Mouse (Mus musculus) adrenal gland, adult 8-10 months (tissue): Measurements from ENCODE around the gene Sgms1. TPM values are rescaled to one million over a fixed set of nuclear protein-coding genes. Genes with fewer than 3 reads are reported as not detected.
A peak's percentile ranks its signal among the peaks of the same experiment; 100 is the strongest.

Source experiments
- DNase-seq: peaks from one replicate; pipeline ENCODE4 v3.0.0; 2022
- total RNA-seq, 4 experiments: library from RNA; stranded (reverse); gene quantifications; 2 replicates each; pipeline ENCODE4 v1.2.4; 2022

The Sgms1 gene
- total RNA-seq, 4 experiments from 2014 or later, result 96.1 to 103 (median 101) TPM

DNA sequence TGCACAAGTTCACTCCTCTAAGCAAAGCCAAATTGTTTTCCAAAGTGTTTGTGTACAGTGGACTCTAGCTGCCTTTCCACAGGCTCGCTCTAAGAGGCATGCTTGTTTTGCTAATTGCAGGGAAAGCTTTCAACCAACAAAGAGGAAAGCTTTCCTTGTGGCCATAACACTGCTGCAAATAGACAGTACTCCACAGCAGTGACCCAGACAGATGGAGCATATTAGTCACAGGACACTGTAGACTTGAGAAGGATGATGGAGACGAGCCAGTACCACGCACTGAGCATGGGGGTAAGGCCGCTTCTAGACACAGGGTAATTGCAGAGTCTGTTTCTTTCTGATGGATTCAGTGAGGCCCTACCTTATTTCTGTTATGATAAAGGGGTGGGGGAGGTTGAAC lies 33.3 kb downstream of the Sgms1 start:
- DNase-seq, result no peak

DNA sequence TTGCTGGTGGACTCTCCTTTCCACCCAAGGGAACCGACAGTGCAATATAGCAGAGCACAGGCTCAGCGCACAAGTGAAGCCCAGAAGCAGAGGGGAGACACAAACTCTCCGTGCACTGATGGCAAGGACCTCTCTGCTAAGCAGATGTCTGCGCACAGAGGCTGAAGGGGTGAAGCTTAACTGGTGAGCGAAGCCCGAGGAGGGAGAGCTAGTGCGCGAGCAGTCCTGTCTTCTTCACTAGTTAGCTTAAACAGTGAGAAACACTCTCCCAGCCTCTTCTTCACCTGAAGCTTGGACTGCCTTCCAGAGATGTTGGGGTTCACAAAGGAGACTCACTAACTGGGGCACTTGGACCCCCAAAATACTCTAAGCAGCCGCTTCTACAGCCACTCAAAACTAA lies 36.1 kb downstream of the Sgms1 start:
- no peak for DNase-seq

DNA sequence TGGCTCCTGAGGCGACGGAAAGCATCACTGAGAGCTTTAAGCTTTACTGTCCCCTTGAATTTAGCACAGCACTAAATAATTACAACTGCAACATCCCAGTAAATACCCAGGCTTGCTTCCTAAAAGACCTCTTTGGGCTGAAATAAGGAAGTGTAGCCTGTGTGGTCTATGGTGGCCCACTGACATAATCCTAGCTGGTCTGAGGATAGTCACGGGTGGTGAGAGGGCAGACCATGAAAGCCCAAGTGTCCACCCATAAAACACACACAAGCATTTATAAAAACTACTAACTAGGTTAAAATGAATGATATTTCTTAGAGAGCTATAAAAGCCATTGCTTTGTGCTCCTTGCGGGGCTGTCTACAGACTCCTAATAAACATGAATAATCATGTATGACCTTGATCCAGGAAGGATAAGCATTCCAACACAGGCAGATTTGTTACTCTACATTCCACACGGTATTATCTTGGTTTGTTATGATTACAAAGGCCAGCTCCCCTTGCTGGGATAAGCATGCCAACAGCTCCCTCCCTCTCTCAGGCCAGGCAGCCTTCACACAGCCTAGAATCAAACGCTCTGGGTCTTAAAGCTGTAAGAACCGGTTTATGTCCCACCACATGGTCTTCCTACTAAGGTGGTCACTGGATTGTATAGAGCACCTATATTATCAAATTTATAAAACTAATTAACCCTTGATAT lies 40.4 kb downstream of the Sgms1 start:
- no peak for DNase-seq

- DNase-seq, result no peak
Measured at GRCm38 (mm10) chr19:32347491-32347890, 42.0 kb downstream of the Sgms1 start.

- no peak for DNase-seq
Measured at GRCm38 (mm10) chr19:32346624-32347341, 42.7 kb downstream of the Sgms1 start.

GRCm38 (mm10) chr19:32346176-32346575 lies 43.3 kb downstream of the Sgms1 start:
- peak; percentile 72 for DNase-seq

DNA sequence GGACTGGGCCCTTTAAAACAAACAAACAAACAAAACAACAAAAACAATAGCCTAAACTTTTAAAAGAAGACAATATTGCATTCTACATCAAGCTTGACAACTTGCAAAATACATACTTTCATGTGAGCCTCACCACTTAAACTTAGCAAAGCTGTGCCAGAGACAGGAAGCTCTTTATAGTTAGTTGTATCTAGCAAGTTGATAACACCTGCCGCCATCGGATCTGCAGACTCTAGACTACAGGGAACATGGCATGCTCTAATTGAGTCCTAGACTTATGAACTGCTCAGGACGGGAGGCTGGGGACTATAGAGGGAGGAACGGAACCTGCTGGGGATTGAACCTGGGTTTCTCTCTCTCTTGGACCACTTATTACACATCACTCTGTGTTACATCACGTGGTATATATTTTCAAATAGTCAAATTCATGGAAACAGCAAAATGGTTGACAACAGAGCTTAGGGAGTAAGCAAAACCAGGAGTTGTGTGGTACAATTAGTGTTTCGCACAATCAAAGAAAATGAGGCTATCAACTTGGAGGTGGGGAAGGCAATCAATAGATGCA lies 44.3 kb downstream of the Sgms1 start:
- no peak for DNase-seq

DNA sequence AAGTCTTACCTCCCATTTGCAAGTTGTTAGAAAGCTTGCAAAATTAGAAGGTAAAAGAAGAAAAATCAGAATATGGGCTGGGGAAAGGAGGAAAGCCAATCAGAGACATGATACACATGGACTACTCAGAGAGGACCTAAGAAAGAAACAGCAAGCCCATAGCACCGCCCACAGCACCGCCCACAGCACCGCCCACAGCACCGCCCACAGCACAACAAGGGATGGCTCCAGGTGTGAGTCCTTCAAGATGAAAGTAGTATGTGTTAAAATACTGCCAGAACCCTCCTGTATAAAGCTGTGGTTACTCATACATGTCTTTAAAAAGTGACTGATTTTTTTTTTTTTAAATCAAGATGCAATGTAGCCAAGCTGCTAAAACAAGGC lies 44.8 kb downstream of the Sgms1 start:
- no peak for DNase-seq

- no peak for DNase-seq
Measured at GRCm38 (mm10) chr19:32343937-32344737, 45.4 kb downstream of the Sgms1 start.

DNA sequence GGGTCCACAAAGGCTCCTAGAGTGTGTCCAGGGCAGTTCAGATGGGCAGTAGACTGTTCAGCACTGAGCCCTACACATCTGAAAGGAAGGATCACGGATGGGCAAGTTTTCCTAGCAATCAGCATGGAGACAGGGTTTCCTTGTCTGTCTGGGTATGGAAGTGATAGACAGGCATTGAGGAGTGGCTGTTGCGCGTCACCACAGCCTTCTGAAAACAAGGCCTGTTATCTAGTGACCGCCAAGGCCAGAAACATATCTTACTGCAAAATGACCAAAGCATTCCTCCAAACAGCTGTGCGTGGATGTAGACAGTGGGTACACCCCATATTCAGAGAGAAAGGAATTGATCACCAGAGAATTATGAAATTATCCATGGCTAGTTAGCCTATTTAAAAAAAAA lies 47.1 kb downstream of the Sgms1 start:
- DNase-seq, result peak; percentile 60

- no peak for DNase-seq
Measured at GRCm38 (mm10) chr19:32341091-32341490, 48.4 kb downstream of the Sgms1 start.

DNA sequence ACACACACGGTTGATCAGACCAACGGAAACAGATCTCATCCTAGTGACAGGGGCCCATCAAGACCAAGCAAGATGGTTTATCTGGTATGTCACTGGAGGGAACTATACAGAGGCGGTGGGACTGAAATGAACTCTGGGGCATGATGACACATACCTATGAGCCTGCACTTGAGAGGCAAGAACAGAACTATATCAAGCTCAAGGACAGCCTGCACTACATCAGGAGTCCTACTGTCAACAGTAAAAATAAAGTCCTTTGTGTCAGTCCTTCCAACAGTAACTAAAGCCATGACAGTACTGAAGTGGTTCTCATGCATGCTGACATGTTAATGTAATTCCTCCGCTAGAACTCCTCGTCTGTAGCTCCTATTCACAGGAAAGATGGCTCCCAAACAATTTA lies 49.3 kb downstream of the Sgms1 start:
- no peak for DNase-seq

DNA sequence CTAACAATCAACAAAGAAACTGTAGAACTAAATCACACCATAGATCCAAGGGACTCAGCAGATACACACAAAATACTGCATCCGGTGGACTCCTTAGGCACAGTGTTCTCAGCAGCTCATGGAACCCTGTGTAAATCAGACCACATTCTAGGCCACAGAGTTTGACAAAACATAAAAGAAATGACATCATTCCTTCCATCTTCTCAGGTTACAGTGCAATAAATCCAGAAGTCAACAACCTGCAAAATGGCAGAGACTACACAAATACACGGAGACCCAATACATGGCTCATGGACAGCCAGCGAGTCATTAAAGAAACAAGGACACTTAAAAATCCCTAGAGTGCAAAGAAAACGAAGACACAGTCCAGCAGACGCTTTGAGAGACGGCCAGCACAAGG lies 51.8 kb downstream of the Sgms1 start:
- DNase-seq, result no peak

DNA sequence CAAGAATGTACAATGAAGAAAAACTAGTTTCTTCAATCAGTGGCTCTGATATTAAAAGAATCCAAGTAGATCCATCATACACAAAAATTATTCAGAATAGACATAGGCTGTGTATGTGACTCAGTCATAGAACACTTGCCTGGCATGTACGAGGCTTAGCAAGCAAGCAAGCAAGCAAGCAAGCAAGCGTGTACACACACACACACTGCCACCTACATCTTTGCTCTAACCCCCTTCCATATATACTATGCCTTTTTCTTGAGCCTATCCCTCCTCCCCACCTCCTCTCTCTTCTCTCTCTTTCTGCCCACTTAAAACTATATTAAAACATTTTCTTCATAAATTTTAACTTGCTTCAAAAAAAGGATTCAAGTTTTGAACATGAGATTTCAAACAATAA lies 54.8 kb downstream of the Sgms1 start:
- no peak for DNase-seq

GRCm38 (mm10) chr19:32333544-32333943 lies 56.0 kb downstream of the Sgms1 start:
- DNase-seq, result no peak

GRCm38 (mm10) chr19:32332779-32333460 lies 56.6 kb downstream of the Sgms1 start:
- DNase-seq, result no peak

- no peak for DNase-seq
Measured at GRCm38 (mm10) chr19:32330231-32330630, 59.3 kb downstream of the Sgms1 start.

DNA sequence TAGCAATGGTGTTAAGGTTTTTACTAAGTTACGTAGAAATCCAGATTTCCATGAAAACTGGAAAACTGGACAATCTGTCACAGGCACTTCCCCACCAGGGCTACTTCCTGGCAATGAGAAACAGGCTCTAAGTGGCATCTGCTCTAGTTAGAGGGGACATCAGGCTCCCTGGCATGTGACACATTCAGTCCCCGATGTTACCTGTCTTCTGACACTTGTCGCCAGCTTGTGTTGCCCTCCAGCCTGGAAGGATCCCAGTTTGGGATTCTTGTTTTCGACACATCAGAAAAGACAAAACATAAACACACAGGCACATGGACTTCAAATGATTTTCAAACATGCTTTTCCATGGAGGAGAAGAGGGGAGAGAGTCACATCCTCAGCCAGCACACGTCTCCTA lies 60.0 kb downstream of the Sgms1 start:
- DNase-seq, result no peak

- DNase-seq, result no peak
Measured at GRCm38 (mm10) chr19:32328089-32328828, 61.3 kb downstream of the Sgms1 start.

DNA sequence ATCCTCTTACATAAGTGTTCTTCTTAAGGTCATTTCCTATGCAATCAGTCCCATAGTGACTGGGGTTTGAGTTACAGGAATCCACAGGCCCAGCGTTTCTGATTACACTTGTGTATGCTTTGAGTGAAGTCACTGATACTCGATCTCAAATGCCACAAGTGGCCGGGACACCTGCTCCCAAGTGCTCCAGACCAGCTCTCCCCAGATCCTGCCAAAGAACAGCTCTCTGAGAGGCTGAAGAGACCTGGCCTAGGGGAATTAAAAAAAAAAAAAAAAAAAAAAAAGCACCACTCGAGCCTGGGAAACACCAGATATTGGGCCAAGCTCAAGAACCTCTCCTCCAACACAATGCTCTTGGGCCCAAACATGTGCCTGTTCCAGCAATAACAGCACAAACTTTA lies 62.9 kb downstream of the Sgms1 start:
- no peak for DNase-seq

DNA sequence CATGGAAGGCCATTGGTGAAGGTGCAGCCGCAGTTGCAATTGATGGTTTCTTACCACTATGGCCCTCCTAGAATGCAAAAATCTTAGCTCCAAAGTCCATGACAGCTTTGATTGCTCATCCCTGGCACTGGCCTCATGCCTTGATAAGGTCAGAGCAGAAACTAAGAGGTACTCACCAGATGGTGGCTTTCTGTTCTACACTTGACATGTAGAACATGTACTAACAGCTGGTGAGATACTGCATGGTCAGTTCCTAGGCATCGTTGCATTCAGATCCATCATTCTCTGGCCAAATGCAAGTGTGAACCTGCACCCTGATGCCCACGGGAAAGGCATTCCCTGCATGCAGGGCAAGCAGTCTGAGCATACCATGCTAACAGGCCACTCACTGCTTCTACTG lies 63.4 kb downstream of the Sgms1 start:
- no peak for DNase-seq
